Mouse (Mus musculus): ENCODE measurements around the gene Plpp7.

Gene Plpp7

GRCm38 (mm10) chr2:32102944-32103343 lies 7.6 kb downstream of the Plpp7 start:
- no peak for DNase-seq (ENCODE audit: low spot score in 2 of 2)

- no peak for DNase-seq (ENCODE audit: low spot score in 2 of 2)
Measured at GRCm38 (mm10) chr2:32103557-32103956, 8.2 kb downstream of the Plpp7 start.

GRCm38 (mm10) chr2:32104122-32104521 lies 8.8 kb downstream of the Plpp7 start:
- DNase-seq (ENCODE audit: low spot score in 2 of 2), result no peak

GRCm38 (mm10) chr2:32105117-32105913 lies 10.0 kb downstream of the Plpp7 start:
- DNase-seq (ENCODE audit: low spot score in 2 of 2), result no peak

- no peak for DNase-seq (ENCODE audit: low spot score in 2 of 2)
Measured at GRCm38 (mm10) chr2:32105930-32106329, 10.6 kb downstream of the Plpp7 start.

GRCm38 (mm10) chr2:32111268-32111667 lies 15.9 kb downstream of the Plpp7 start:
- no peak for DNase-seq (ENCODE audit: low spot score in 2 of 2)

- DNase-seq (ENCODE audit: low spot score in 2 of 2), result no peak
Measured at GRCm38 (mm10) chr2:32112548-32112947, 17.2 kb downstream of the Plpp7 start.

- DNase-seq (ENCODE audit: low spot score in 2 of 2), result no peak
Measured at GRCm38 (mm10) chr2:32115851-32116268, 20.5 kb downstream of the Plpp7 start.

- DNase-seq (ENCODE audit: low spot score in 2 of 2), result no peak
Measured at GRCm38 (mm10) chr2:32119802-32120750, 24.7 kb downstream of the Plpp7 start.

GRCm38 (mm10) chr2:32121150-32121549 lies 25.8 kb downstream of the Plpp7 start:
- no peak for DNase-seq (ENCODE audit: low spot score in 2 of 2)

- no peak for DNase-seq (ENCODE audit: low spot score in 2 of 2)
Measured at GRCm38 (mm10) chr2:32121785-32122184, 26.5 kb downstream of the Plpp7 start.

- peak; percentile 67 to 72 for DNase-seq (ENCODE audit: low spot score in 2 of 2)
Measured at GRCm38 (mm10) chr2:32127653-32128535, 32.6 kb downstream of the Plpp7 start.

- DNase-seq (ENCODE audit: low spot score in 2 of 2), result no peak
Measured at GRCm38 (mm10) chr2:32128536-32128841, 33.2 kb downstream of the Plpp7 start.

GRCm38 (mm10) chr2:32129383-32130074 lies 34.2 kb downstream of the Plpp7 start:
- DNase-seq (ENCODE audit: low spot score in 2 of 2), result no peak

- DNase-seq (ENCODE audit: low spot score in 2 of 2), result peak; percentile 51 to 59
Measured at GRCm38 (mm10) chr2:32130435-32130834, 35.1 kb downstream of the Plpp7 start.

- DNase-seq (ENCODE audit: low spot score in 2 of 2), result no peak
Measured at GRCm38 (mm10) chr2:32131205-32131834, 36.0 kb downstream of the Plpp7 start.

- no peak for DNase-seq (ENCODE audit: low spot score in 2 of 2)
Measured at GRCm38 (mm10) chr2:32131866-32132566, 36.7 kb downstream of the Plpp7 start.

- peak; percentile 80 to 83 for DNase-seq (ENCODE audit: low spot score in 2 of 2)
Measured at GRCm38 (mm10) chr2:32132567-32132992, 37.3 kb downstream of the Plpp7 start.

GRCm38 (mm10) chr2:32134039-32134438 lies 38.7 kb downstream of the Plpp7 start:
- DNase-seq (ENCODE audit: low spot score in 2 of 2), result peak; percentile 86 to 91
